Mouse (Mus musculus) midbrain, postnatal 0 days (tissue): ENCODE results near the gene Ctrc. TPM values are rescaled to one million over a fixed set of nuclear protein-coding genes. Genes with fewer than 3 reads are reported as not detected.

Experiments
- ATAC-seq: fragments of 200-750 bp; cut with Nextera tagmentation; 2 replicates; pipeline ENCODE4 v1.8.0; 2017; ENCODE audit warnings: moderate number of reproducible peaks, mild to moderate bottlenecking, moderate TSS enrichment, moderate library complexity; ENCODE audit not compliant: low FRiP score
- DNase-seq: peaks from one replicate; pipeline ENCODE4 v3.0.0-alpha.2; 2015; ENCODE audit warnings: low spot score
- H3K27ac ChIP-seq: fragments of 300-500 bp; sonication (generic); 2 replicates; pipeline ENCODE4 v1.5.1; 2014; ENCODE audit warnings: low read depth, mild to moderate bottlenecking, low read length, mixed read lengths
- H3K27me3 ChIP-seq: fragments of 300-500 bp; sonication (generic); 2 replicates; pipeline ENCODE4 v1.6.1; 2014; ENCODE audit warnings: low read length, control low read depth, mixed read lengths; ENCODE audit not compliant: insufficient read depth
- H3K36me3 ChIP-seq: fragments of 300-500 bp; sonication (generic); 2 replicates; pipeline ENCODE4 v1.6.1; 2014; ENCODE audit warnings: low read length, control low read depth, mixed read lengths; ENCODE audit not compliant: insufficient read depth
- H3K4me1 ChIP-seq: fragments of 300-500 bp; sonication (generic); 2 replicates; pipeline ENCODE4 v1.6.1; 2014; ENCODE audit warnings: mild to moderate bottlenecking, control low read depth, antibody characterized with exemption, low read length, mixed read lengths; ENCODE audit not compliant: insufficient read depth
- H3K4me2 ChIP-seq: fragments of 300-500 bp; sonication (generic); 2 replicates; pipeline ENCODE4 v1.6.1; 2014; ENCODE audit warnings: low read depth, mild to moderate bottlenecking, low read length, mixed read lengths; ENCODE audit not compliant: poor library complexity, severe bottlenecking
- H3K4me3 ChIP-seq: fragments of 300-500 bp; sonication (generic); 2 replicates; pipeline ENCODE4 v1.5.1; 2014; ENCODE audit warnings: low read depth, mild to moderate bottlenecking, low read length, moderate library complexity
- H3K9ac ChIP-seq: fragments of 300-500 bp; sonication (generic); replicated peaks from 2 replicates; pipeline ENCODE4 v1.6.1; 2014; ENCODE audit warnings: mild to moderate bottlenecking, low read length, moderate library complexity, mixed read lengths; ENCODE audit not compliant: poor library complexity, severe bottlenecking
- H3K9me3 ChIP-seq: fragments of 300-500 bp; sonication (generic); 2 replicates; pipeline ENCODE4 v1.6.1; 2016; ENCODE audit warnings: low read length, control low read depth
- CTCF ChIP-seq: IDR thresholded peaks from 2 replicates; pipeline ENCODE4 v1.5.1; 2016; ENCODE audit warnings: antibody characterized with exemption, mild to moderate bottlenecking
- WGBS: fragments of 180-500 bp; shearing (Covaris S2); extraction: QIAGEN DNeasy Blood & Tissue Kit; methylation state at CpG from one replicate; pipeline ENCODE4 v1.1.7; 2014; 5-methylcytosine and 5-hydroxymethylcytosine counted together
- polyA plus RNA-seq: library from polyadenylated mRNA; unstranded; fragments of >200 nt; fragmentation: Nextera tagmentation; extraction: Ambion mirVana; gene quantifications from 2 replicates; pipeline ENCODE4 v1.2.1, GENCODE M21; 2015
- total RNA-seq: library from RNA; depleted of rRNA; stranded (reverse); fragments of >200 nt; gene quantifications from 2 replicates; pipeline ENCODE4 v1.2.3, GENCODE M21; 2014

Gene Ctrc
- total and polyA plus RNA-seq, 2 experiments from 2014 or later, result not detected

GRCm38 (mm10) chr4:141881950-141882349 is 35.8 kb upstream of the Ctrc start:
- H3K4me2 ChIP-seq, result no peak overlapping the region
- no peaks in the 10 kb centered on the region for H3K36me3 ChIP-seq
- ATAC-seq (no peak), DNase-seq (no peak)
- H3K9me3 ChIP-seq, result no peaks in the 10 kb centered on the region
- no peak overlapping the region for H3K9ac ChIP-seq
- H3K4me3 ChIP-seq, result no peak overlapping the region
- no peak overlapping the region for H3K27ac ChIP-seq
- H3K4me1 ChIP-seq, result no peaks in the 10 kb centered on the region
- 78% methylated on average over 5 of the region's 5 CpGs for WGBS
- no peak for TF ChIP-seq CTCF
- H3K27me3 ChIP-seq, result no peaks in the 10 kb centered on the region

DNA sequence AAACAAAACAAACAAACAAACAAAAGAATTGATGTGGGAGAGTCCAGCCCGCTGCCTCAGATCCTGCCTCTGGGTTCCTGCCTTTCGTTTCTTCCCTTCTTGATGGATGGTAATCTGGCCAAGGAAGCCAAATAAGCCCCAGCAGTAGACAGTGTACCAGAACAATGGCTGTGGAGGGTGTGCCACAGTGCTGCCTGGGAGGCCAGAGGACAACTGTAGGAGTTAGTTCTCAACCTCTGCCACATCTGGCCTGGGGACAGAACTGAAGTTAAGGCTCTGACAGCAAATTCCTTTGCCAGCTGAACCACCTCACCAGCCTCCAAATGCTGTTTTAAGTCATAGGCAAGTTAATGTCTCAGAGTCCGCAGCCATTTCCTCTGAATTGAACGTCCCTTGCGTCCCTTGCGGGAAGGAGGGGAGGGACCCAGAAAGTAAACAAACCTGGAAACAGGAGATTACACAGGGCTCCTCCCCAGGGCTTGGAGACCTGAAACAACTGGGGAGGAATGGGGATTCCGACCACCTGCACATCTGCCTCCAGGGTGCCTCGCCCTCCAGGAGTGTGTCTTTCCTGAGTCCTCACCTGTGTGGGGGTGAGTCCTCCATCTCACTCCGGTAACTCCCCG is 35.2 kb upstream of the Ctrc start:
- DNase-seq (no peak), ATAC-seq (no peak)
- Histone ChIP-seq H3K4me1 (no peaks in the 10 kb centered on the region), H3K27ac (no peak overlapping the region), H3K4me3 (no peak overlapping the region), H3K36me3 (no peaks in the 10 kb centered on the region), H3K9me3 (no peaks in the 10 kb centered on the region), H3K9ac (no peak overlapping the region), H3K27me3 (no peaks in the 10 kb centered on the region), H3K4me2 (no peak overlapping the region)
- WGBS, result 73% methylated on average over 10 of the region's 10 CpGs
- TF ChIP-seq CTCF, result no peak

- Histone ChIP-seq H3K9ac (no peak overlapping the region), H3K4me2 (no peak overlapping the region), H3K4me1 (no peaks in the 10 kb centered on the region), H3K36me3 (no peaks in the 10 kb centered on the region), H3K27ac (no peak overlapping the region), H3K4me3 (no peak overlapping the region), H3K9me3 (no peaks in the 10 kb centered on the region), H3K27me3 (no peaks in the 10 kb centered on the region)
- WGBS, result 78% methylated on average over 9 of the region's 9 CpGs
- TF ChIP-seq CTCF, result no peak
- ATAC-seq, result no peak
- no peak for DNase-seq
Observed at GRCm38 (mm10) chr4:141879875-141880274, 33.7 kb upstream of the Ctrc start.

DNA sequence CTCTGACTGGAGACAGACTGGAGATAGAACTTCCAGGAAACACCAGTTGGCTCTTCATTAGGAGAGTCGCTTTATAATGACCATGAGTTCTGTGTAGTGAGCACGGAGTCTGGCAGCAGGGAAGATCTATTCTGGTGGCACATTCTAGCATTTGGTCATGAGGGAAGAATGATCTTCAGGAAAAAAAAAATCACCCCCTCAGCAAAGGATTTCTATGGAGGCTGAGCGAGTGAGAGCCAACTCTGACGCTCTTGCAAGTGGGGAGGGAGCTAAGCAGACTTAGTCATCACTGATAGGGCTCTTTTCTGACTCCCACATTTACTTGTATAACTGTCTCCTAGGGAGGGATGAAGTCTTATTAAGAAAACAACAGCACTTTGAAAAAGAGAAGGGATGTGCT is 32.9 kb upstream of the Ctrc start:
- no peak overlapping the region for H3K9ac ChIP-seq
- ATAC-seq (no peak), DNase-seq (no peak)
- no peaks in the 10 kb centered on the region for H3K27me3 ChIP-seq
- no peaks in the 10 kb centered on the region for H3K9me3 ChIP-seq
- no peak overlapping the region for H3K27ac ChIP-seq
- TF ChIP-seq CTCF, result no peak
- no peak overlapping the region for H3K4me2 ChIP-seq
- WGBS, result 77% methylated on average over 4 of the region's 4 CpGs
- H3K4me3 ChIP-seq, result no peak overlapping the region
- no peaks in the 10 kb centered on the region for H3K4me1 ChIP-seq
- no peaks in the 10 kb centered on the region for H3K36me3 ChIP-seq

- no peaks in the 10 kb centered on the region for H3K4me1 ChIP-seq
- H3K9ac ChIP-seq, result no peak overlapping the region
- WGBS, result 82% methylated on average over 7 of the region's 7 CpGs
- ATAC-seq (no peak), DNase-seq (no peak)
- H3K9me3 ChIP-seq, result no peaks in the 10 kb centered on the region
- H3K36me3 ChIP-seq, result no peaks in the 10 kb centered on the region
- H3K27ac ChIP-seq, result no peak overlapping the region
- no peaks in the 10 kb centered on the region for H3K27me3 ChIP-seq
- no peak for TF ChIP-seq CTCF
- H3K4me3 ChIP-seq, result no peak overlapping the region
- no peak overlapping the region for H3K4me2 ChIP-seq
Observed at GRCm38 (mm10) chr4:141878621-141879020, 32.5 kb upstream of the Ctrc start.

- Histone ChIP-seq H3K36me3 (no peaks in the 10 kb centered on the region; the same call in 1 of the 2 replicates), H3K4me3 (peak overlapping the region; percentile 83), H3K4me1 (peaks cover 5% of the 10 kb centered on the region; the same call in 1 of the 2 replicates), H3K9ac (peak overlapping the region; percentile 80), H3K4me2 (peak overlapping the region; percentile 70), H3K27ac (peak overlapping the region; percentile 57), H3K27me3 (no peaks in the 10 kb centered on the region), H3K9me3 (no peaks in the 10 kb centered on the region)
- peak; percentile 61 for DNase-seq
- TF ChIP-seq CTCF, result peak; percentile 53
- WGBS, result 9% methylated on average over 8 of the region's 8 CpGs
- ATAC-seq, result peak; percentile 17; the same call in 1 of the 2 replicates
Observed at GRCm38 (mm10) chr4:141875481-141876108, 29.4 kb upstream of the Ctrc start.
